Mouse (Mus musculus) megakaryocyte-erythroid progenitor cell, adult 5-6 weeks (primary cell): ENCODE data around the gene Gstm1. TPM values are rescaled to one million over a fixed set of nuclear protein-coding genes. Genes with fewer than 3 reads are reported as not detected.
"Not testable (repeated sequence)": the region's sequence is repeated elsewhere in the genome, so short reads cannot be mapped to it uniquely, and the experiment has no call there.

Source experiments
- ATAC-seq: replicated peaks from 2 replicates; pipeline ENCODE4 v1.8.0; 2016; ENCODE audit warnings: mild to moderate bottlenecking, inconsistent platforms; ENCODE audit not compliant: severe bottlenecking, poor library complexity, low FRiP score, low TSS enrichment
- total RNA-seq, 2 experiments: library from RNA; stranded (forward) in 1 of 2; stranded (reverse) in 1 of 2; fragments of 200-1000, 215-1000 nt in 1 of 2; fragments of >200 nt in 1 of 2; fragmentation: Nextera tagmentation in 1 of 2; gene quantifications; 2 replicates each; pipeline ENCODE4 v1.2.3; 2014 to 2017

Gstm1 gene
- total RNA-seq, 2 experiments from 2014 or later = 8.4 to 9.1 TPM

DNA sequence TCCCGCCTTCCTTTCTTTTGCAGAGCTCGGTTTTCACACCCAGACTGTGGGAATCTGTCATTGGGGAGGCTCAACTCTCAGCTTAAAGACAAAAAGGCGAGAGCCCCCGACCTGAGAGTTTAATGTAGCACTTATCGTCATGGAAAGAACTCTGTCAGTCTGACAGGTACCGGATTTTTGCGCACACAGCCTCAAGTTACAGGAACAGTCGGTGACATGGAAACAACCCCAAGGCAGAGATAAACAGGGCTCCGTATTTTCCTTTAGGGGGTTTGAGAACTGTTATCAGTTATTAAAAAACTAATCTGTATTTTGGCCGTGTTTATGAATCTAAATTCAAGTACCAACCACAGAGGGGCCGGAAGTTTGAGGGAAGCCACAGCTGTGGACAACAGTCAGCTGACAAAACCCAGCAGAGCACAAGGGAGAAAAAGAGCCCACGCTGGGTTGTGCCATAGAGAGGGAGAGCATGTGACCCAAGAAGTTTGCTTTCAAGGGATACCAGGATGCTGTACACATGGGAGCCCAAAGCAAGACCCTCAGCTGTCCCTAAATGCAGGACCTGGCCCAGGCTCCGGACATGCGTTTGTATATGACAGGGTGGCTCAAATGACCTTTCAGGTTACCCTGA is 532 bp upstream of the Gstm1 start:
- ATAC-seq = peak; percentile 5; the same call in 1 of the 2 replicates

DNA sequence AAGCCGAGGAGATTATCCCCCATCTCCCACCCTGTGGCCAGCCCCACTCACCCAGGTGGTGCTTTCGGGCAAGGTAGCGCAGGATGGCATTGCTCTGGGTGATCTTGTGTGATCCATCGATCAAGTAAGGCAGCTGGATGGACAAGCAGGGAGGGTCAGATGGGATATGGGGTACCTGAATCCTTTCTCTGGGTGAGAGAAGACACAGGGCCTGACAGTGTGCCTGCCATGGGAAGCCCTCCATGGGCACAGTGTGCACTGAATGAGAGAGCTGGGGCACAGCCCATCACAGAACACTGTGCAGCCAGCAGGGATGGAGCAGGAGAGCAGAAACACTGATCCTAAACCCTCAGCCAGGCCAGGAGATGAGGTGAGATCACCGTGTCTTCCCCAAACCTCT is 1.3 kb downstream of the Gstm1 start:
- not testable (repeated sequence) for ATAC-seq

DNA sequence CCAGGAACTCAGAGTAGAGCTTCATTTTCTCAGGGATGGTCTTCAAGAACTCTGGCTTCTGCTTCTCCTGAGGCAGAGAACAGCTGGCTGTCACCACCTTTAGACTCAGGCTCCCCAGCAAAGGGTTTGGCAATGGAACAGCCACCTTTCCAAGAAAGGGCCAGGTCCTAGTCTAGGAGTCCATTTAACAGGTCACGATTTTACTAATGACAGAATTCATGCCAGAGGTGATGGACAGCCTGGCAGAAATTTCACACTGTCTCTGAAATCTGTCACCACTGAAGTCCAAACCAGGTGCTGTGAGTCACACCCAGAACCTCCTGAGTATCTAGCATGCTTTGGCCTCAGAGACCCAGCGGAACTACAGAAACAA is 2.8 kb downstream of the Gstm1 start:
- ATAC-seq = no peak

DNA sequence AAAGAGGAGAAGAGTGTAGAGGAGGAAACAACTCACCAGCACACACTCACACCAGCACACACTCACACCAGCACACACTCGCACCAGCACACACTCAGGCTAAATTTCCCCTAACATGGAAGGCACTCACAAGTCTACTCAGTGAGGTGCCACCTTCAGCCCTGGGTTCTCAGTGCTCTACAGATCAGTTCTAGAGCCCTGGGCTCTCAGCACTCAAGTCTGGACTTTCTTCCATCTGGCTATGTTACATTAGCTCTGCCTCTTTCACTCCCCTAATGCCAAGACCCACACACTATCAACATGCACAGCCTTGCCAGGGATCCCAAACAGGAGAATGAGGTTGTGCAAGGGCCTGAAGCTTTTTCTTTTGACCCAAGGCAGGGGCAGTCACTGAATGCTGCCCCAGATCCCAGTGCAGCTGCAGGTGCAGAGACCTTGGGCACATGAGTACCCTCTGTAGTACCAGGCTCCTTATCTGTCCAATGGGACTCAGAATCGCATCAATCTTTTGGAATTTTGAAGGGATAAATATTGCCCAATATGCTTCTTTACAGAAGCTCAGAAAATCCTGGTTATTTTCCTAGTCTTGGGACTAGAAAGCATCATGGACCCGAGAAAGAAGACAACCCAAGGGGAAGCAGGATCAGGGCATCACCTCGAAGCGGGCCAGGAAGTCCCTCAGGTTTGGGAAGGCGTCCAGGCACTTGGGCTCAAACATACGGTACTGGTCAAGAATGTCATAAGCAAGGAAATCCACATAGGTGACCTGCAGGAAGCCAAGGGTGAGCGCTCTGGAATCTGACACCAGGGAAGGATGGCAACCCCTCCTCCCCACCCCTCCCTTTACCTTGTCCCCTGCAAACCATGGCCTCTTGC is 3.4 kb downstream of the Gstm1 start:
- no peak for ATAC-seq

DNA sequence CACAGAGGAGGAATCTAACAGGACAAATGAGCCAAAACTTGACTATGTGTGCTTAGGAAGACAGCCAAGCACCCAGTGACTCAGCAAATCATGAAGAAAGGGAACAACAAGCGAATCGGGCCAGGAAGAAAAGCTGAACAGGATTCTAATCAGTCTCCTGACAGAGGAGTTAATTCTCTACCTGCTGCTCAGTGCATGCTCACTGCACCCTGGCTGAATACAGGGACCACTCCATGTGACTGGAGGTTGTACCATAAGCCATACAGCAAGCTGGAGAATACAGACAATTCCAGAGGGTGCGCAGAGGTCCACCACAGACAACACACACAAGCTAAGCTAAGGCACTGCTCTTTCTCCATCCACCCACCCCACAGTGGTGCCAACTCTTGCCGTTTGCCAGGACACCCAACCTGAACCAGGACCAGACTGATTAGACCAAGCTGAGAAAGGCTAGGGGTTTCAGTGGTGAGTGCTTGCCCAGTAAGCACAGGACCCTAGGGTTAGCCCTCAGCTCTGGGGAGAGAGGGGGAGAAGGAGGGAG is 4.4 kb downstream of the Gstm1 start:
- ATAC-seq = no peak

DNA sequence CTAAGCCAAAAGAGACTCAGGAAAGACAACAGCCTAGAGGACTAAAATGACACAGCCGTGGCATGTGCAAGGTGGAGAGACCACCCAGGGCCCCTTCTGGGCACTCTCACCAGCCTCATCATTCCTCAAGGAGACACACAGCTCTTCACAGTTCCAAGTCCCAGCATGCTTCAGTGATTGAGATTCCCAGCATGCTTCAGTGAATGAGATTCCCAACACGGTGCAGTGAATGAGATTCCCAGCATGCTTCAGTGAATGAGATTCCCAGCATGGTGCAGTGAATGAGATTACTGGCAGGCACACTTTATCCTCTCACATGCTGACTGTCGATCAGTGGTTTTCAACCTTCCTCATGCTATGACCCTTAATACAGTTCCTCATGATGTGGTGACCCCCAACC is 6.2 kb downstream of the Gstm1 start:
- no peak for ATAC-seq

DNA sequence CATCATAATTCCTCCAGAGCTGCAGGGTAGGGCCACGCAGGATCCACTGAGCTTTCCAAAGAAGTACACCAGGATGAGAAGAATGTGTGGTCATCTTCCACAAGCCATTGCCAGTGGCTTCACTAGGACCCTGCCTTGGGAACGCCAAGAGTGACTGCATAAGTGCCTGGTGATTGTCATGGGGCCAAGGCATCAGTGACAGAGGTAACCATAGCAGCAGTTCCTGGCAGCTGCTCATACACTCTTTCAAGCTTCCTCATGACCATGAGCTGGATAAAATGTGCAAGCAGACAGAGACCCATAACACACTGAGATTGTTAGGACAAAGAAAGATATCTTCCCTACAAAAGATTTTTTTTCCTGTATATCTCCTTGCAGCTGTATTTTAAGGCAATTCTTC is 7.5 kb downstream of the Gstm1 start:
- no peak for ATAC-seq

DNA sequence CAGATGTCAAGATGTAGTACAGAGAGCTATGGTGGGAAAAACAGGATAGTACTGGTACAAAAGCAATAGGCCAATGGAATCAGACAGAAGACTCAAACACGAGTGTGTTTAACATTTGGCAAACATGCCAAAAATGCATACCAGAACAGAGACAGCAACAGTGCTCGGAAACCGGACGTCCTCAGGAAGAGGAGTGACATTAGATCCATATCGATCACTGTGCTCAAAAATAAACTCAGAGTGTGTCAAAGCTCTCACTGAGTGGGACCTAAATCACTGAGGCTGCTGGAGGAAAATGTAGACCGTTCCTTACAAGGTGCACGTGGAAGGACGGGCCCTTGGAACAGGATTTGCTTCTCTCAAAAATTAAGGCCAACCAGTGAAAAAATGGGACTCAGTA is 15.8 kb downstream of the Gstm1 start:
- no peak for ATAC-seq

DNA sequence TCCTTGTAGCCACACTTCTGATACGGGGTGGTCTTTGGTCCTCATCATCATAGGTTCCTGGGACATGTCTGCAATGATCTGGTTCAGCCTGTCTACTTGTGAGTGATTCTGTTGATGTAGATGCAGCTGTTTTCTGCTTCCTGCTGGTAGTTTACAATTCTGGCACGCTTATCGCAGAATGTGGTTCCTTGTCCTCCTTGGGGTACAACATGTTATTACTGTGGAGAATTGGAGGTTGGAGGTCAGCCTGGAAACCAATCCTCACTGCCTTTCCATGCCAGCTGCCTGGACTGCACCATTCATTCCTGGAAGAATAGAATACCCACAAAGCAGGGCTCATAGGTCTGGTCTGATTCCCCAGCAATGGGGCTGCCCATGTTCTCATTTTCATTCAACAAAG is 18.3 kb downstream of the Gstm1 start:
- ATAC-seq = no peak

DNA sequence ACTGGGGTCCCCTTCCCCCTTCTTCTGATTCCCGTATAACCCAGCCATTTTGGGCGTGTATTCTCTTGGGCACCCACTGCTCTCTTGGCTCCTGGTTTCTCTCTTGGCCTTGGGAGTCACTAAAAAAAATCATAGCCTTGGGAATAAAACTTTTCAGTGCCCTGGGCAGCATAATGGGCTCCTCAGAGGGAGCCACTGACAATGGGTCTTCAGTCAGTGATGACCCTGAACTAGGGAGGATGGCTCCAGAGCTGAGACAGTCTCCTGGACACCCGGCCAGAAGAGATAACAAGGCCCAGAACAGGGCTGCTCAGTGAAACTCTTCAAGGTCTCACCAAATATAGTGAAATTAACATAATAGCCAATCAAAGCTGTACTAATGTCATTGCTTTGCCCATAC is 19.2 kb downstream of the Gstm1 start:
- ATAC-seq = no peak

DNA sequence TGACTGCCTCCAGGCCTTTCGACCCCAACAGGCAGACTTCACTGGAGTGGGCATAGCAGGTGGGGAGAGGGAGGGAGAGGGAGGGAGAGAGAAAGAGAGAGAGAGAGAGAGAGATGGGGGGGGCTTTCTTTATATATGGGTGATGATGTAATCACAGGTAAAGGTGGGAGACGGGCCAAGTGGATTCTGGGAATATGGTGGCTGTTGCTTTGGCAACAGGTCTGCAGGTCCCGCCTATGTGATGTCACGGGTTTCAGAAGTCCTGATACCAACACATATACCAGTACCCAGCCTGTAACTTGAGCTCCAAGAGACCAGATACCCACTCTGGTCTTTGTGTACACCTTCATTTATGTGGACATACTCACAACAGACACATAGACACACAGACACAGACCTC is 21.2 kb downstream of the Gstm1 start:
- ATAC-seq = no peak

DNA sequence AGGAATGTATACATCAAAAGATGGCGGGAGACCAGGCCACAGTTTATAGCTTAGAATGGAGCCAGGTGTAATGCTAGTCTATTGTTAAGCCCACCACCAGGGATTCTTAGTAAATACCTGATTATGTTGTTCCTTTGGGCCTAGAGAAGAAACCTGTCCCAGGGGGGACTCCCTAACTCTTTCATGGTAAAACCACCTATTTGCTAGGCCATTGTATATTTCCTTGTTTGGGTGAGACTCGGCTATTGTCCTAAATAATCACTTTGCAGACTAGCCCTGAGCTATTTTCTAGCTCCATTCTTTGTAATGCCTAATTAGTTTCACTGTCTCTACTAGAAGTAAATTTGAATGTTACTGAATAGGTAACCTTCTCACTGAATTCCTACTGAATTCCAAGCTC is 21.8 kb downstream of the Gstm1 start:
- not testable (repeated sequence) for ATAC-seq

DNA sequence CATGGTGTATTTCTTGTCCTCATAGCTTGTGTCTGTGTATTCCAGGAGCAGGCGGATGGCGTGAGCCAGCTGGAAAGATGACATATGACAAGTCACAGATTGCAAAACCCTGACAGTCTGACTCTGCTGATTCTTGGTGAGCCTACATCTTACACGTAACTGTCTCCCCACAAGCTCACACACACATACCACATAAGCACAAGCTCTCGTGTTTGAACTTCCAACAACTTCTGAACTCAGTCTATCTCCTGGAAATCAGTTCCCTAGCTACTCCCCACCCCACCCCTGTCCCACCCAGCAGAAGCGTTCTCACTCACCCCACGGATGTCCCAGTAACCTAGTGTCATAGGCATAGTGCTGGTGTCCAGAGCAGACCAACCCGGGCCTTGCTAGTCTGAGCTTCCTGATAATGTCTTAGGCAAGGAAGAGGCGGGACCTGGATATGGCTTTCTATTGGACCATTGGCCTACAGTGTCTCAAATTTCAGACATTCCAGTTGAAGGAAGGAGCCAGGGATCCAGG is 31.7 kb downstream of the Gstm1 start, which contains the start of gene Gstm2:
Gene Gstm2 (minus strand): TSS at position 413 of the 522 bp plus-strand sequence.
- ATAC-seq = no peak

DNA sequence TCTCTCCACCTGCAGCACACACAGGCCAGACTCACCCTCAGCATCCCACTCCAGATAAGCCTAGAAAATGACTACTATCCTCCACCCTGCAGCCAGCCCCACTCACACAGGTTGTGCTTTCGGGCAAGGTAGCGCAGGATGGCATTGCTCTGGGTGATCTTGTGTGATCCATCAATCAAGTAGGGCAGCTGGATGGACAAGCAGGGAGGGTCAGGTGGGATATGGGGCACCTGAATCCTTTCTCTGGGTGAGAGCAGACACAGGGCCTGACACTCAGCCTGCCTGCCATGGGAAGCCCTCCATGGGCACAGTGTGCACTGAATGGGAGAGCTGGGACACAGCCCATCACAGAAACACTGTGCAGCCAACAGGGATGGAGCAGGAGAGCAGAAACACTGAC is 32.6 kb downstream of the Gstm1 start:
- ATAC-seq = not testable (repeated sequence)

DNA sequence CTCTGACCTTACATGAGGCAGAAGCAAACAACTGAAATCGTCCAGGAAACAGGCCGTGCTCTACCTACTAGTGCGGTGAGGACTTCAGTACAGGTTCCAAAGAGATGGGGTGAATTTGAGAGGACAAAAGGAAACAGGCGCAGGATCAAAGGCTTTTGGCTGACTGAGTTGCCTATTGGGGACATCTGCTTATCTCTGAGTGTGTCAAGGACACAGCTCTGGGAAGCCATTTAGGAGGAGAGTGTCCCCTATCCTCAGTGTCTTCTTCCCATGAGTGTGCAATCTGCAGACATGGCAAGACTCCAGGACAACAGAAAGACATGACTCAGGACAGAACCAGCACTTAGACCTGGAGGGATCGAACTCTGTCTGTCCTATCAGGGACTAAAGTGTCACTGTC is 33.3 kb downstream of the Gstm1 start:
- ATAC-seq = no peak

DNA sequence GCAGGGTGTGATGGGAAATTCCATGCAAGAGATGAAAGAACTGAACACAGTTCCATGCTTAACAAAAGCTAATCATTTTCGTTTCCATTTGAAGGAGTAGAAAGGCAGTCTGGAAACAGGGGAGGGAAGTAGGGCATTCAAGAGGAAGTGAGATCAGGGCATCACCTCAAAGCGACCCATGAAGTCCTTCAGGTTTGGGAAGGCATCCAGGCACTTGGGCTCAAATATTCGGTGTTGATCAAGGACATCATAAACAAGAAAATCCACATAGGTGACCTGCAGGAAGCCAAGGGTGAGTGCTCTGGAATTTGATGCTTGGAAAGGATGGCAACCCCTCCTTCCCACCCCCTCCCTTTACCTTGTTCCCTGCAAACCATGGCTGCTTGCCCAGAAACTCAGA is 34.0 kb downstream of the Gstm1 start:
- ATAC-seq = no peak

DNA sequence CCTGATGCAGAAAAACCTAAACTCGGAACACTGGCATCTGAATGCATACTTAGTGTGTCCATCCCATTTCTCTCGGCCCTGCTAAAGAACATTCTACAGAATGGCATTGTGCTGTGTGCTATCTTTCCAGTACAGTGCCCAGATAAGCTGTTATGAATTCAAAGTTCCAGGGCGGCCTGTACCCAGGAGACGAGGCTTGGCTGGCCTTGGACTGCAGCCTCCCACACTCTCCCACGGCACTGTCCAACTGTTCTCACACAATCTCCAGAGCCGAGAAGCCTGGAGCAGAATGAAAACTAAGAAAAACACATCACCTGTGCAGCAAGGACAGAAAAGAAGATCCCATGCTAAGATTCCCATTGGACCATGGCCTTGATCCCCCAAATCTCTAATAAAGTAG is 35.0 kb downstream of the Gstm1 start:
- no peak for ATAC-seq

DNA sequence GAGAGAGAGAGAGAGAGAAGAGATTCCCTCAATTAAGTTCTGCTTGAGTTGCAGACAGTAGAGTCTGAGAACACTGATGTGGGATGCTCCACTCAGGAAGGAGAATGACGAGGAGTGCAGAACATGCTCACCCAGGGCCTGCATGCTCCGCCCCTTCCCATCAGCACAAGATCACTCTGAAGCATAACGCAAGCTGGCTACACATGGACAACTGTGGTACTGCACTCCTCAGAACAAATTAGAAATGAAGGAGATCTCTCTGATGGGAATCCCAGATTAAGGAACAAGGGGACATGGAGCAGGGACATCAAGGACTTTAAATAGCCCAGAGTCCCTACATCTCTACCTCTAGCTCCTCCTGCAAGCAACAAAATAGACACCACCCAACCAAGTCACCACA is 36.5 kb downstream of the Gstm1 start:
- ATAC-seq = peak; percentile 57; the same call in 1 of the 2 replicates

DNA sequence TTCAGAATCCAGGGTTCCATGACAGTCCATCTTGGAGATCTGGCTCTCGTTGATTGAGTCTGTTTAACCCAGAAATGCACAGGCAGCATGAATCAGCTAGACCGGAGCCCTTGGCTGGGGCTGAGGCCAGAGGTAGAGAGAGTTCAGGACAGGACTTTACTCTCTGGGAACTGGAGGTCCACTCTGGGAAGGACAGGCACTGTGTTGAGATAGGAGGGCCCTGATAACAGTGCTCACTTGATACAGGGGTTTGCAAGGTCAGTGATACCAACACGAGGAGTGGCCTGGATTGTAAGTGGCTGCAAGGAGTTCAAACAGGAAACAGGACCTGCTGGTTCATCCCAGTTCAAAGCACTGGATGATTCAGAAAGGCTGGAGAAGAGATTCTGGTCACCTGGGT is 40.1 kb downstream of the Gstm1 start:
- ATAC-seq = no peak

DNA sequence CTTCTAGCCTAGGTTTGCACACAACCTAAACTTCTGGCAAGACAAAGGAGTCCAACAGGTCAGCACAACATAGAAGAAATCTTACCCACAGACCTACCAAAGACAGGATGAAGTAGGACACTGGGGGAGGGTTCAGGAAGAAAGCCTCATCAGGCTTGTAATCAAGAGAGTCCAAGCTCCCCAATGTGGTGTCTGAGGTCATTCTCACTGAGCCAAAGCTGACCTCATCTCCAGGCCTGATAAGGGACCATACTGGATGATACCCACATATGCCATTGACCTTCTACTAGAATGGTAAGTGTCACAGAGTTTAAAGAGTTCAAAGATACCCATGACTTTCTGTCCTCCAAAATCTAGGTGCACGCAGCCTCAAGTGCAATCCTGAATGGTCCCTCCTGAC is 43.5 kb downstream of the Gstm1 start:
- ATAC-seq = no peak

DNA sequence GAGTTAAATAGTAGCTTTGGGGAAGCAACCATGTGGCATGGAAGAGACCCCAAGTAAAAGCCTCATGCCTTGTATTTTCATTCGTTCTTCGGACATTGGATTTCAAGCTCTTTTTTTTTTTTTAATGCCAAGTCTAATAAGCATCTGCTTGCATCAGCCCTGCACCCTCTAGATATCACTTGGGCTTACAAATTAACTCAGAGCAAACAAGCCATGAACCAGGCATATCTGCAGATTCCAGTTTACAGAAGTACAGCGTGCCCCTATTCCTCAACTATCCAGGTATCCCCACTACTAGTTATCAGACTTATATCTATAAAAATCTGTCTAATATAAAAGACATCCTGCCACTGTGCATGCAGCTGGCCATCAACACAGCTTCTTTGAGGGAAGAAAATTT is 45.7 kb downstream of the Gstm1 start:
- no peak for ATAC-seq
